Mouse (Mus musculus) hindbrain, postnatal 0 days (tissue): ENCODE results near the gene Cit. TPM values are rescaled to one million over a fixed set of nuclear protein-coding genes. Genes with fewer than 3 reads are reported as not detected.
A peak's percentile ranks its signal among the peaks of the same experiment; 100 is the strongest.

Experiments used
- ATAC-seq: fragments of 200-750 bp; cut with Nextera tagmentation; 2 replicates; pipeline ENCODE4 v1.8.0; 2017; ENCODE audit warnings: mild to moderate bottlenecking, moderate TSS enrichment, moderate library complexity
- DNase-seq: peaks from one replicate; pipeline ENCODE4 v3.0.0-alpha.2; 2015; ENCODE audit warnings: low spot score
- H3K27ac ChIP-seq: fragments of 300-500 bp; sonication (generic); 2 replicates; pipeline ENCODE4 v1.5.1; 2014; ENCODE audit warnings: mild to moderate bottlenecking
- H3K27me3 ChIP-seq: fragments of 300-500 bp; sonication (generic); 2 replicates; pipeline ENCODE4 v1.6.1; 2014; ENCODE audit warnings: low read length, mixed read lengths; ENCODE audit not compliant: insufficient read depth
- H3K36me3 ChIP-seq: fragments of 300-500 bp; sonication (generic); 2 replicates; pipeline ENCODE4 v1.6.1; 2014; ENCODE audit warnings: low read length, mixed read lengths; ENCODE audit not compliant: insufficient read depth
- H3K4me1 ChIP-seq: fragments of 300-500 bp; sonication (generic); 2 replicates; pipeline ENCODE4 v1.6.1; 2014; ENCODE audit warnings: antibody characterized with exemption, low read length, mixed read lengths; ENCODE audit not compliant: insufficient read depth
- H3K4me2 ChIP-seq: fragments of 300-500 bp; sonication (generic); 2 replicates; pipeline ENCODE4 v1.6.1; 2014; ENCODE audit warnings: low read depth, mild to moderate bottlenecking, low read length, moderate library complexity, mixed read lengths
- H3K4me3 ChIP-seq: fragments of 300-500 bp; sonication (generic); 2 replicates; pipeline ENCODE4 v1.5.1; 2014; ENCODE audit warnings: low read length
- H3K9ac ChIP-seq: fragments of 300-500 bp; sonication (generic); replicated peaks from 2 replicates; pipeline ENCODE4 v1.6.1; 2014; ENCODE audit warnings: mild to moderate bottlenecking, low read length, moderate library complexity, mixed read lengths
- H3K9me3 ChIP-seq: fragments of 300-500 bp; sonication (generic); 2 replicates; pipeline ENCODE4 v1.6.1; 2016; ENCODE audit warnings: low read length, mixed read lengths
- CTCF ChIP-seq: IDR thresholded peaks from 2 replicates; pipeline ENCODE4 v1.5.1; 2016; ENCODE audit warnings: antibody characterized with exemption, control low read depth, low read depth
- WGBS: fragments of 180-500 bp; shearing (Covaris S2); extraction: QIAGEN DNeasy Blood & Tissue Kit; methylation state at CpG from one replicate; pipeline ENCODE4 v1.1.7; 2014; 5-methylcytosine and 5-hydroxymethylcytosine counted together
- polyA plus RNA-seq: library from polyadenylated mRNA; unstranded; fragments of >200 nt; fragmentation: Nextera tagmentation; extraction: Ambion mirVana; gene quantifications from 2 replicates; pipeline ENCODE4 v1.2.1, GENCODE M21; 2015
- total RNA-seq: library from RNA; depleted of rRNA; stranded (reverse); fragments of >200 nt; gene quantifications from 2 replicates; pipeline ENCODE4 v1.2.3, GENCODE M21; 2014

Cit gene
- total and polyA plus RNA-seq, 2 experiments from 2014 or later, result 30.2 to 36.7 TPM

- Histone ChIP-seq H3K4me3 (no peak overlapping the region), H3K4me2 (no peak overlapping the region), H3K9me3 (no peaks in the 10 kb centered on the region), H3K36me3 (peaks cover 45% of the 10 kb centered on the region), H3K9ac (no peak overlapping the region), H3K4me1 (no peaks in the 10 kb centered on the region), H3K27me3 (no peaks in the 10 kb centered on the region), H3K27ac (no peak overlapping the region)
- ATAC-seq, result no peak
- WGBS, result 96% methylated on average over 14 of the region's 14 CpGs
- no peak for TF ChIP-seq CTCF
- DNase-seq, result no peak
Observed at GRCm38 (mm10) chr5:115954549-115954948, 109.5 kb downstream of the Cit start.

GRCm38 (mm10) chr5:115955131-115955530 lies 110.1 kb downstream of the Cit start:
- DNase-seq, result no peak
- peaks cover 45% of the 10 kb centered on the region for H3K36me3 ChIP-seq
- no peak overlapping the region for H3K4me2 ChIP-seq
- no peaks in the 10 kb centered on the region for H3K9me3 ChIP-seq
- no peaks in the 10 kb centered on the region for H3K27me3 ChIP-seq
- no peak overlapping the region for H3K4me3 ChIP-seq
- H3K9ac ChIP-seq, result no peak overlapping the region
- TF ChIP-seq CTCF, result no peak
- 90% methylated on average over 14 of the region's 14 CpGs for WGBS
- ATAC-seq, result no peak
- H3K4me1 ChIP-seq, result no peaks in the 10 kb centered on the region
- H3K27ac ChIP-seq, result no peak overlapping the region

- no peak for DNase-seq
- WGBS, result 97% methylated on average over 14 of the region's 14 CpGs
- H3K4me3 ChIP-seq, result no peak overlapping the region
- H3K36me3 ChIP-seq, result peaks cover 46% of the 10 kb centered on the region
- no peak overlapping the region for H3K9ac ChIP-seq
- H3K4me1 ChIP-seq, result no peaks in the 10 kb centered on the region
- ATAC-seq, result no peak
- no peak overlapping the region for H3K4me2 ChIP-seq
- TF ChIP-seq CTCF, result no peak
- H3K27me3 ChIP-seq, result no peaks in the 10 kb centered on the region
- H3K27ac ChIP-seq, result no peak overlapping the region
- no peaks in the 10 kb centered on the region for H3K9me3 ChIP-seq
Observed at GRCm38 (mm10) chr5:115956048-115956447, 111.0 kb downstream of the Cit start.

- H3K9me3 ChIP-seq, result no peaks in the 10 kb centered on the region
- H3K36me3 ChIP-seq, result peaks cover 34% of the 10 kb centered on the region
- no peak overlapping the region for H3K27ac ChIP-seq
- 0 out of 2 replicates have a peak, but pooled peaks have one; percentile 21 for TF ChIP-seq CTCF
- 96% methylated on average over 6 of the region's 6 CpGs for WGBS
- no peak overlapping the region for H3K9ac ChIP-seq
- H3K4me3 ChIP-seq, result no peak overlapping the region
- no peaks in the 10 kb centered on the region for H3K27me3 ChIP-seq
- DNase-seq (no peak), ATAC-seq (no peak)
- H3K4me2 ChIP-seq, result no peak overlapping the region
- no peaks in the 10 kb centered on the region for H3K4me1 ChIP-seq
Observed at GRCm38 (mm10) chr5:115957177-115957576, 112.1 kb downstream of the Cit start.

- no peaks in the 10 kb centered on the region for H3K4me1 ChIP-seq
- DNase-seq (no peak), ATAC-seq (no peak)
- WGBS, result 79% methylated on average over 1 of the region's 1 CpGs
- no peaks in the 10 kb centered on the region for H3K27me3 ChIP-seq
- H3K4me2 ChIP-seq, result no peak overlapping the region
- H3K4me3 ChIP-seq, result no peak overlapping the region
- H3K9ac ChIP-seq, result no peak overlapping the region
- TF ChIP-seq CTCF, result no peak
- H3K36me3 ChIP-seq, result peaks cover 25% of the 10 kb centered on the region; the same call in 1 of the 2 replicates
- H3K27ac ChIP-seq, result no peak overlapping the region
- H3K9me3 ChIP-seq, result no peaks in the 10 kb centered on the region
Observed at GRCm38 (mm10) chr5:115958344-115958743, 113.3 kb downstream of the Cit start.

- 92% methylated on average over 11 of the region's 11 CpGs for WGBS
- DNase-seq, result no peak
- no peaks in the 10 kb centered on the region for H3K4me1 ChIP-seq
Observed at GRCm38 (mm10) chr5:115958814-115959213, 113.7 kb downstream of the Cit start.

GRCm38 (mm10) chr5:115961809-115962208 lies 116.7 kb downstream of the Cit start:
- Histone ChIP-seq H3K27me3 (no peaks in the 10 kb centered on the region), H3K36me3 (0 out of 2 replicates have a peak, but pooled peaks cover 3% of the 10 kb centered on the region), H3K27ac (no peak overlapping the region), H3K4me2 (no peak overlapping the region), H3K9me3 (no peaks in the 10 kb centered on the region), H3K4me3 (no peak overlapping the region), H3K9ac (no peak overlapping the region), H3K4me1 (no peaks in the 10 kb centered on the region)
- WGBS, result 89% methylated on average over 9 of the region's 9 CpGs
- DNase-seq (no peak), ATAC-seq (no peak)
- TF ChIP-seq CTCF, result no peak

More at GRCm38 (mm10) chr5:115958814-115959213, 113.7 kb downstream of the Cit start:
- H3K27me3 ChIP-seq, result no peaks in the 10 kb centered on the region
- H3K9ac ChIP-seq, result no peak overlapping the region
- TF ChIP-seq CTCF, result no peak
- H3K4me3 ChIP-seq, result no peak overlapping the region
- no peak overlapping the region for H3K4me2 ChIP-seq
- H3K36me3 ChIP-seq, result peaks cover 20% of the 10 kb centered on the region; the same call in 1 of the 2 replicates
- no peak for ATAC-seq
- H3K27ac ChIP-seq, result no peak overlapping the region
- H3K9me3 ChIP-seq, result no peaks in the 10 kb centered on the region
